Mouse (Mus musculus) granulocyte monocyte progenitor cell, adult 5-6 weeks (primary cell): Measurements from ENCODE around the gene Dock1. TPM values are rescaled to one million over a fixed set of nuclear protein-coding genes. Genes with fewer than 3 reads are reported as not detected.

Experiments
- ATAC-seq: replicated peaks from 2 replicates; pipeline ENCODE4 v1.8.0; 2016; ENCODE audit warnings: mild to moderate bottlenecking, moderate TSS enrichment, inconsistent platforms; ENCODE audit not compliant: poor library complexity, severe bottlenecking
- total RNA-seq, 2 experiments: library from RNA; stranded (forward) in 1 of 2; stranded (reverse) in 1 of 2; fragments of 200-712, 200-1000 nt in 1 of 2; fragments of >200 nt in 1 of 2; fragmentation: Nextera tagmentation in 1 of 2; gene quantifications; 2 replicates each; pipeline ENCODE4 v1.2.3; 2014 to 2017

Gene Dock1
- total RNA-seq, 2 experiments from 2014 or later, result 14.0 to 22.5 TPM

DNA sequence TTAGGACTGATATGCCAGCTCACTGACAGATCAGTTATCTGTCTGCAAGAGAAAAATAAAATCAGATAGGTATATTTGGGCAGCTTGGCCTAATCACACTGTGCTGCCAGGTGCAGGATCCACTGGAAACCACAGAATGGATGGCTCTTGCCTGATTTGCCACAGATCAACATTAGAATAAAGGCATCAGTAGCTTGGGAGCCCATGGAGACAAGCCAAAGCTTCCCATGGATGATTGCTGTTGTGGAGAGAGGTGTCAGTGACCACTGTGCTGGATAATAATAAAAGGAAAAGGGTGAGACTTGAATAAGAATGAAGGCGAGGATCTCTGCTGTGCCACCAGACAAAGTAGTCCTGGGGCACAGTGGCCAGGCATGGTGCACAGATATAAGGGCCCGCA is 540.4 kb downstream of the Dock1 start:
- no peak for ATAC-seq

- no peak for ATAC-seq
Observed at GRCm38 (mm10) chr7:135212505-135212904, 542.1 kb downstream of the Dock1 start.

GRCm38 (mm10) chr7:135221475-135221874 is 551.0 kb downstream of the Dock1 start:
- no peak for ATAC-seq
